Mouse (Mus musculus): ENCODE measurements around the gene Prrx2.

Prrx2 gene

GRCm38 (mm10) chr2:30870863-30871262 lies 36.1 kb downstream of the Prrx2 start:
- DNase-seq (ENCODE audit: low spot score): peak; percentile 49

GRCm38 (mm10) chr2:30872669-30873068 lies 37.9 kb downstream of the Prrx2 start:
- no peak for DNase-seq (ENCODE audit: low spot score)

GRCm38 (mm10) chr2:30874445-30874844 lies 39.7 kb downstream of the Prrx2 start:
- no peak for DNase-seq (ENCODE audit: low spot score)

- DNase-seq (ENCODE audit: low spot score): no peak
Measured at GRCm38 (mm10) chr2:30875096-30875495, 40.3 kb downstream of the Prrx2 start.

GRCm38 (mm10) chr2:30875621-30876432 lies 41.1 kb downstream of the Prrx2 start:
- no peak for DNase-seq (ENCODE audit: low spot score)

GRCm38 (mm10) chr2:30879481-30879880 lies 44.7 kb downstream of the Prrx2 start:
- no peak for DNase-seq (ENCODE audit: low spot score)

GRCm38 (mm10) chr2:30881215-30881614 lies 46.4 kb downstream of the Prrx2 start:
- DNase-seq (ENCODE audit: low spot score): no peak

- no peak for DNase-seq (ENCODE audit: low spot score)
Measured at GRCm38 (mm10) chr2:30884852-30885373, 50.1 kb downstream of the Prrx2 start.

GRCm38 (mm10) chr2:30885453-30886163 lies 50.8 kb downstream of the Prrx2 start:
- DNase-seq (ENCODE audit: low spot score): peak; percentile 79

- peak; percentile 30 for DNase-seq (ENCODE audit: low spot score)
Measured at GRCm38 (mm10) chr2:30891002-30891401, 56.2 kb downstream of the Prrx2 start.

- no peak for DNase-seq (ENCODE audit: low spot score)
Measured at GRCm38 (mm10) chr2:30893399-30893798, 58.6 kb downstream of the Prrx2 start.

GRCm38 (mm10) chr2:30893946-30894345 lies 59.2 kb downstream of the Prrx2 start:
- DNase-seq (ENCODE audit: low spot score): no peak

- DNase-seq (ENCODE audit: low spot score): no peak
Measured at GRCm38 (mm10) chr2:30897291-30897690, 62.5 kb downstream of the Prrx2 start.

GRCm38 (mm10) chr2:30899397-30900069 lies 64.8 kb downstream of the Prrx2 start:
- no peak for DNase-seq (ENCODE audit: low spot score)

GRCm38 (mm10) chr2:30901646-30902160 lies 66.9 kb downstream of the Prrx2 start:
- DNase-seq (ENCODE audit: low spot score): no peak

GRCm38 (mm10) chr2:30902256-30902655 lies 67.5 kb downstream of the Prrx2 start:
- no peak for DNase-seq (ENCODE audit: low spot score)

- no peak for DNase-seq (ENCODE audit: low spot score)
Measured at GRCm38 (mm10) chr2:30902726-30903722, 68.3 kb downstream of the Prrx2 start.

GRCm38 (mm10) chr2:30904231-30904630 lies 69.5 kb downstream of the Prrx2 start:
- DNase-seq (ENCODE audit: low spot score): no peak

GRCm38 (mm10) chr2:30904991-30905390 lies 70.2 kb downstream of the Prrx2 start:
- DNase-seq (ENCODE audit: low spot score): no peak

GRCm38 (mm10) chr2:30905906-30906305 lies 71.1 kb downstream of the Prrx2 start:
- DNase-seq (ENCODE audit: low spot score): no peak

- DNase-seq (ENCODE audit: low spot score): no peak
Measured at GRCm38 (mm10) chr2:30906641-30907040, 71.9 kb downstream of the Prrx2 start.
